ENCODE assay signal across 11 mouse cellular contexts in genomic region chr4:68864668-68865067, GRCm38 (mm10).
"Had no signal": no experiment of that assay in that cellular context is flagged by ENCODE, and none has a peak within 500 bp of the region (broad histone marks: within the 10 kb centered on the region; RNA-seq: fewer than 3 reads in every experiment).

No protein-coding gene starts in this region.

- ATAC-seq: liver, embryonic 12.5 days had no signal

- DNase-seq: kidney, postnatal 10 days; kidney, postnatal 36 days; liver; lung, adult 18-20 months; lung, postnatal 10 days; lung, postnatal 36 days; midbrain, embryonic 14.5 days; thymus, adult 2 months; thymus, postnatal 14 days; thymus, postnatal 4 days had no signal
